Mouse (Mus musculus) intestine, postnatal 0 days (tissue): ENCODE measurements around the gene Stox2. TPM values are rescaled to one million over a fixed set of nuclear protein-coding genes. Genes with fewer than 3 reads are reported as not detected.
A peak's percentile ranks its signal among the peaks of the same experiment; 100 is the strongest.

Experiments
- ATAC-seq: fragments of 200-750 bp; cut with Nextera tagmentation; 2 replicates; pipeline ENCODE4 v1.8.0; 2017; ENCODE audit warnings: mild to moderate bottlenecking, moderate TSS enrichment, moderate library complexity
- H3K27ac ChIP-seq: fragments of 300-500 bp; sonication (generic); 2 replicates; pipeline ENCODE4 v1.5.1; 2014; ENCODE audit warnings: mild to moderate bottlenecking, low read depth, low read length, moderate library complexity
- H3K27me3 ChIP-seq: fragments of 300-500 bp; sonication (generic); replicated peaks from 2 replicates; pipeline ENCODE4 v1.6.1; 2014; ENCODE audit warnings: low read length, mixed read lengths; ENCODE audit not compliant: control insufficient read depth, insufficient read depth
- H3K36me3 ChIP-seq: fragments of 300-500 bp; sonication (generic); 2 replicates; pipeline ENCODE4 v1.6.1; 2014; ENCODE audit warnings: mild to moderate bottlenecking, moderate library complexity; ENCODE audit not compliant: control insufficient read depth, insufficient read depth
- H3K4me1 ChIP-seq: fragments of 300-500 bp; sonication (generic); replicated peaks from 2 replicates; pipeline ENCODE4 v1.6.1; 2014; ENCODE audit warnings: antibody characterized with exemption, low read length, mixed read lengths; ENCODE audit not compliant: control insufficient read depth, insufficient read depth
- H3K4me2 ChIP-seq: fragments of 300-500 bp; sonication (generic); replicated peaks from 2 replicates; pipeline ENCODE4 v1.6.1; 2014; ENCODE audit warnings: low read depth, mild to moderate bottlenecking, moderate library complexity
- H3K4me3 ChIP-seq: fragments of 300-500 bp; sonication (generic); 2 replicates; pipeline ENCODE4 v1.5.1; 2014; ENCODE audit warnings: low read depth, low read length
- H3K9ac ChIP-seq: fragments of 300-500 bp; sonication (generic); 2 replicates; pipeline ENCODE4 v1.6.1; 2014; ENCODE audit warnings: mild to moderate bottlenecking, low read depth, low read length
- H3K9me3 ChIP-seq: fragments of 300-500 bp; sonication (generic); 2 replicates; pipeline ENCODE4 v1.6.1; 2016; ENCODE audit warnings: mixed run types; ENCODE audit not compliant: control insufficient read depth
- CTCF ChIP-seq: sonication (generic); IDR thresholded peaks from 2 replicates; pipeline ENCODE4 v1.5.1; 2016; ENCODE audit warnings: low read depth, mild to moderate bottlenecking, control low read depth, antibody characterized with exemption, moderate library complexity
- WGBS: fragments of 180-500 bp; shearing (Covaris S2); extraction: QIAGEN DNeasy Blood & Tissue Kit; methylation state at CpG from one replicate; pipeline ENCODE4 v1.1.7; 2014; 5-methylcytosine and 5-hydroxymethylcytosine counted together
- polyA plus RNA-seq: library from polyadenylated mRNA; unstranded; fragments of >200 nt; fragmentation: Nextera tagmentation; extraction: Ambion mirVana; gene quantifications from 2 replicates; pipeline ENCODE4 v1.2.1, GENCODE M21; 2015

The Stox2 gene
- polyA plus RNA-seq, 1 experiment from 2014 or later: 3.2 TPM

DNA sequence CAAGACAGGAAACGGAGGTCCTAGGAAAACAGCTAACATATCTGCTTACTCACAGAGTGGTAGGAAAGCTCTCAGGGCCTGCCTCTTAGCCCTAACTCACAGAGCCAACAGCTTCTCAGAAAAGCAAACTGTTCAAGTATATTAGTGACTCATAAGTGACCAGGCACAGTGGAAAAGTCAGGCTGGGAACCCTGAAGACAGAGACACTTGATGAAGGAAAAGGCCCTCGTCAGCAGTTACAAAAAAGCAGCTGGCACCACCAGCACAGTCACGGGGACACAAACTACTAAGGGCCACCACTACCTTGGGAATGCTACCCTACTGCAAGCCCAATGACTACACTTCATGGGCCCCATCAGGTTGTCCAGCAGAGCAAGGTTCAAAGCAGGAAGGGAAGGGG is 168.0 kb downstream of the Stox2 start:
- H3K4me2 ChIP-seq: no peak overlapping the region

DNA sequence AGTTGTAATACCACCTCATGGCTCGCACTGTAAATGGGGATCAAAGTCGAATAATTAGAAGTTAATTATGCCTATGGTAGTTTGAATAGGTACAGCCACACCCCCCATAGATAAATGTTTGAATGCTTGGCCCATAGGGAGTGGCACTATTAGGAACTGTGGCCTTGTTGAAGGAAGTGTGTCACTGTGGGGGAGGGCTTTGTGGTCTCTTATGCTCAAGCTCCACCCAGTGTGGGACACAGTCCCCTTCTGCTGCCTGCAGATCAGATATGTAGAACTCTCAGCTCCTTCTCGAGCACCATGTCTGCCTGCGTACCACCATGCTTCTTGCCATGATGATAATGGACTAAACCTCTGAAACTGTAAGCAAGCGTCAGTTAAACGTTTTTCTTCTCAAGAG is 177.2 kb downstream of the Stox2 start:
- no peak overlapping the region for H3K4me3 ChIP-seq
- no peaks in the 10 kb centered on the region for H3K27me3 ChIP-seq
- no peak for TF ChIP-seq CTCF
- 0 out of 2 replicates have a peak, but pooled peaks have one; percentile 25 for ATAC-seq
- H3K9me3 ChIP-seq: no peaks in the 10 kb centered on the region
- no peak overlapping the region for H3K4me2 ChIP-seq
- 79% methylated on average over 6 of the region's 6 CpGs for WGBS
- H3K4me1 ChIP-seq: no peaks in the 10 kb centered on the region
- no peak overlapping the region for H3K27ac ChIP-seq
- H3K9ac ChIP-seq: no peak overlapping the region
- no peaks in the 10 kb centered on the region for H3K36me3 ChIP-seq

More for the DNA sequence above, 168.0 kb downstream of the Stox2 start:
- 72% methylated on average over 3 of the region's 3 CpGs for WGBS
- Histone ChIP-seq H3K36me3 (no peaks in the 10 kb centered on the region), H3K4me3 (no peak overlapping the region), H3K4me1 (no peaks in the 10 kb centered on the region), H3K27ac (no peak overlapping the region), H3K9me3 (no peaks in the 10 kb centered on the region), H3K27me3 (no peaks in the 10 kb centered on the region), H3K9ac (no peak overlapping the region)
- TF ChIP-seq CTCF: no peak
- no peak for ATAC-seq

DNA sequence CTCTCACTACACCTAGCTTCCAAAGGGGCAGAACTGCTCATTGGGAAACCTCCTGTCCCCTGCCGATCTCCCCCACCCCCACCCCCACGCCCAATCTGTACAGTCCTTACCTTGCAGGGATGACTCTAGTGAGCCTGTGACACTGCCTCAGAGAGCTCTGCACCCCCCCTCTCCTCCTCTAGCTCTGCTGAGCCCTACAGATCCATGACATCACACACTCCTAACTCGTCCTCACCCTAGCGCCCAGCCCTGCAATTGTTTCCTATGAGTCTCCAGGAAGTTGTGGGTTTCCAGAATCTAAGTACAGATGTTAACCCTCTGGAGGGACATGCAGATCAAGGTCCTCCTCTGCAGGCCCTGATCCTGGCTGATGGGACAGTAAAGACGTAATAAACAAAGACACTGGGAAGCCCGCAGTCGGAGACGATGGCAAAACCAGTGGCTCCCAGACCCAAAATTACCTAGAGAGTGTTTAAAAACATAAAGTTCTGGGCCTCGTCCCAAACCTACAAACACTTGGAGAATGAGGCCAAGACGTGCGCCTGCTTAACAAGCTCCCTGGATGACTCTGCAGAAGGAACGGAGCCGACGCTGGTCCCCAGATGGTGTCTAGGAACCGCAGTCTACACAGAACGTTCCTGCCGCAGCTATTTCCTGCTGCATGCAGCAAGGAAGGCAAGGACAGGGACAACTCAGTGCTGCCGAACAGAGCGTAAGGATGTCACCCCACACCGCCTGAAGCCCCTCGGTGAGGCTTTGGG is 177.9 kb downstream of the Stox2 start:
- TF ChIP-seq CTCF: no peak
- Histone ChIP-seq H3K27ac (no peak overlapping the region), H3K27me3 (no peaks in the 10 kb centered on the region), H3K9ac (no peak overlapping the region), H3K4me2 (no peak overlapping the region), H3K36me3 (no peaks in the 10 kb centered on the region), H3K9me3 (no peaks in the 10 kb centered on the region), H3K4me3 (no peak overlapping the region), H3K4me1 (no peaks in the 10 kb centered on the region)
- ATAC-seq: peak; percentile 47; the same call in 1 of the 2 replicates
- 54% methylated on average over 21 of the region's 21 CpGs for WGBS

DNA sequence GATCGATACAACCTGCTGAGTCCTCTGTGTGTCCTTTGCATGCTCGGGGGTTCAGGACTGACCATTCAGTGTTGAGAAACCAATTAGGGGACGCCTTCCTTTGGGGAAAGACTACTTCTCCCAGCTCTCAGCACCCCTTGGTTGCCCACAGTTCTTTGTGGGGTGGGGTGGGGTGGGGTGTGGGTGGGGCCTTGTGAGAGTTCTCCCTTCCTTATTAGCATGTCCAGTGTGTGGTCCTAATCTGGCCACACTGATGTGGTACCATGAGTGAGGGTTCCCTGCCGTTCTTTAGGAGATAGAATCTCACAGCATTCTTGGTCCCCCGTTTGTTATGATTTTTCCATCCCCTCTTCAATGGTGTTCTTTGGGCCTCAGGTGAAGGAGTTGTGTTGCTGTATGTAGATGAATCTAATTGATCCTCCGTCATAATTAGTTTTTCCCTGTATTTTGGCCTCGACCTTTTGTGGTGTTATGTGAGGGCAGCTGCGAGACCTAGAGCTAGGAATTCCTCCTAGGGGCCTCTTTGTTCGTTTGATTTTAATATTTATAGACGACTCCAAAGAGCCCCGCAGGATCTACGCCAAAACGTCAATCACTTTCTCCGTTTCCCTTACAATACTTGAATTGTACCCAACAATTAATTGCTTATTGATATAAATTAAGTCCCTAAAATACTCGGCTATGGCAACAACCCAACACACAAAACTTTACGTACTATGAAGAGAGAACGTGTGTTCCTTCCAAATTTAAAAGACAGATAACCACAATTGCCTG is 182.9 kb downstream of the Stox2 start:
- Histone ChIP-seq H3K36me3 (no peaks in the 10 kb centered on the region), H3K4me3 (no peak overlapping the region), H3K27me3 (no peaks in the 10 kb centered on the region), H3K4me2 (no peak overlapping the region), H3K9ac (no peak overlapping the region), H3K9me3 (no peaks in the 10 kb centered on the region), H3K27ac (no peak overlapping the region), H3K4me1 (no peaks in the 10 kb centered on the region)
- ATAC-seq: no peak
- no peak for TF ChIP-seq CTCF
- 79% methylated on average over 17 of the region's 17 CpGs for WGBS

DNA sequence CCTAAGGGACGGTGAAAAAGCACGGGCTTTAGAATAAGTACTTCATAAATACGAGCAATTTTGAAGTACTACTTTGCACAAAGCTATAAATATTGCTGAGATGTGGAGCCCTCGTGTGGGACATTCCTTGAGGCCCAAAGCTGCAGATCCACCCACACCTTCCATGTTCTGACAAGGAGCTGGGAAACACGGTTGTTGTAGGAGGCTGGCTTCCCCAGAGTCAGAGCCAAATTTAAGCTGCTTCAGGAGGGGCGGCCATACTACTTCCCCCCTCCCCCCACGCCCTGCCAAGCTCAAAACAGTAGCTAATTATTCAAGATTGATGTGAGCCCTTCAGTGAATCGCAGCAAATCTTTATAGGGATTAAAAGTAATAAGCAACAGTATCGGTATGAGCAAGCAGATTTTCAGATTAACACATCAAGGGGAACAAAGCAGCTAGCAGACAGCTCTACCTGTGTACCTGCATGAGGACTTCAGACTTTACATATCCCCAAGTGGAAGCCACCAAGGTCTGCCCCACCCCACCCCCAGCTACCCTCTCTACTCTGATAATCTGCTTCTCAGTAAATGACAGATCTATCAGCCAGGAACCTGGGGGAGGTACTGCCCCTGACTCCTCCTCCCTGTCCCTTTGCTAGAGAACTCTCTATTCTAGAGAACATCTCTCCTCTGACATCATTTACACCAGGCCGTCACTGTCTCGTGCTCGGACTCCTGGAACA is 185.2 kb downstream of the Stox2 start:
- ATAC-seq: no peak
- H3K9ac ChIP-seq: no peak overlapping the region
- no peaks in the 10 kb centered on the region for H3K4me1 ChIP-seq
- no peak overlapping the region for H3K4me2 ChIP-seq
- 47% methylated on average over 12 of the region's 12 CpGs for WGBS
- no peak for TF ChIP-seq CTCF
- no peak overlapping the region for H3K27ac ChIP-seq
- no peaks in the 10 kb centered on the region for H3K9me3 ChIP-seq
- no peaks in the 10 kb centered on the region for H3K36me3 ChIP-seq
- H3K4me3 ChIP-seq: no peak overlapping the region
- no peaks in the 10 kb centered on the region for H3K27me3 ChIP-seq

GRCm38 (mm10) chr8:47250832-47251231 is 195.3 kb downstream of the Stox2 start:
- Histone ChIP-seq H3K4me2 (no peak overlapping the region), H3K9ac (no peak overlapping the region), H3K4me3 (no peak overlapping the region), H3K36me3 (no peaks in the 10 kb centered on the region), H3K9me3 (no peaks in the 10 kb centered on the region), H3K4me1 (no peaks in the 10 kb centered on the region), H3K27ac (no peak overlapping the region), H3K27me3 (no peaks in the 10 kb centered on the region)
- no peak for ATAC-seq
- TF ChIP-seq CTCF: no peak
- WGBS: 80% methylated on average over 3 of the region's 4 CpGs
